Mouse (Mus musculus): ENCODE results near the gene Gm21953.
"Not testable (repeated sequence)": the region's sequence is repeated elsewhere in the genome, so short reads cannot be mapped to it uniquely, and the experiment has no call there.

Gene Gm21953

GRCm38 (mm10) chr4:42293967-42294366, at the start of gene Gm21953:
Gm21953 (plus strand) TSS chr4:42294267.
- in situ Hi-C loops (cut with MboI, MseI) = not testable (repeated sequence)

- in situ Hi-C loops (cut with MboI, MseI) = not testable (repeated sequence)
Observed at GRCm38 (mm10) chr4:42255467-42255866, 38.6 kb upstream of the Gm21953 start, which contains the start of gene Ccl21b. Ccl21b (plus strand) TSS chr4:42255767.

GRCm38 (mm10) chr4:42318034-42318433, 24.0 kb downstream of the Gm21953 start, which contains the start of gene Fam205a3:
Fam205a3 (plus strand) TSS chr4:42318334.
- in situ Hi-C loops (cut with MboI, MseI) = not testable (repeated sequence)

All from T-helper 1 cell (primary cell).